8 mouse cellular contexts compared by ENCODE assay signal in genomic region chr10:11149742-11150125, GRCm38 (mm10). TPM values are rescaled to one million over a fixed set of nuclear protein-coding genes. Genes with fewer than 3 reads are reported as not detected.
DNase-seq lines count a peak whose midpoint lies in the region; ATAC-seq and TF ChIP-seq lines count a peak whose summit lies in the region.

No protein-coding gene starts in this region.

- H3K9ac ChIP-seq in embryonic facial prominence, embryonic 11.5 days (replicated peaks; ENCODE audit: low read length): peak overlapping the region; percentile 90
- H3K9ac ChIP-seq in hindbrain, postnatal 0 days (replicated peaks; ENCODE audit: low read length): peak overlapping the region; percentile 86
- peak overlapping the region; percentile 90 for H3K9ac ChIP-seq in midbrain, postnatal 0 days (replicated peaks; ENCODE audit: low read length, poor library complexity, severe bottlenecking)

- H3K27me3 ChIP-seq in embryonic facial prominence, embryonic 11.5 days (ENCODE audit: control insufficient read depth, insufficient read depth, low read length): no peaks in the 10 kb centered on the region
- H3K27me3 ChIP-seq in hindbrain, postnatal 0 days (ENCODE audit: insufficient read depth, low read length): no peaks in the 10 kb centered on the region
- no peaks in the 10 kb centered on the region for H3K27me3 ChIP-seq in midbrain, postnatal 0 days (ENCODE audit: insufficient read depth, low read length)

- H3K36me3 ChIP-seq in embryonic facial prominence, embryonic 11.5 days (replicated peaks; ENCODE audit: control insufficient read depth, insufficient read depth, low read depth, low read length): no peaks in the 10 kb centered on the region
- H3K36me3 ChIP-seq in hindbrain, postnatal 0 days (ENCODE audit: insufficient read depth, low read length): no peaks in the 10 kb centered on the region
- peaks cover 8% of the 10 kb centered on the region; the same call in 1 of the 2 replicates for H3K36me3 ChIP-seq in midbrain, postnatal 0 days (ENCODE audit: insufficient read depth, low read length)

- H3K9me3 ChIP-seq in embryonic facial prominence, embryonic 11.5 days (replicated peaks; ENCODE audit: control insufficient read depth, low read length): no peaks in the 10 kb centered on the region
- no peaks in the 10 kb centered on the region for H3K9me3 ChIP-seq in hindbrain, postnatal 0 days (ENCODE audit: low read length)
- H3K9me3 ChIP-seq in midbrain, postnatal 0 days (ENCODE audit: low read length): no peaks in the 10 kb centered on the region

- no peak overlapping the region for H3K27ac ChIP-seq in embryonic facial prominence, embryonic 11.5 days (replicated peaks; ENCODE audit: low read depth, low read length)
- H3K27ac ChIP-seq in hindbrain, postnatal 0 days: peak overlapping the region; percentile 80
- H3K27ac ChIP-seq in midbrain, postnatal 0 days (ENCODE audit: low read depth, low read length): peak overlapping the region; percentile 78

- under 1% methylated on average over 20 of the region's 20 CpGs for WGBS in embryonic facial prominence, embryonic 11.5 days
- WGBS in hindbrain, postnatal 0 days: 2% methylated on average over 20 of the region's 20 CpGs
- WGBS in midbrain, postnatal 0 days: 1% methylated on average over 20 of the region's 20 CpGs

- TF ChIP-seq CTCF in hindbrain, postnatal 0 days (IDR thresholded peaks at IDR 0.05; ENCODE audit: low read depth): no peak
- TF ChIP-seq CTCF in midbrain, postnatal 0 days (IDR thresholded peaks at IDR 0.05): no peak

- peak; percentile 8 for DNase-seq in gastrocnemius, adult 18-20 months (ENCODE audit: low spot score)
- no peak for DNase-seq in gastrocnemius, adult 8-10 months (ENCODE audit: low spot score in 2 of 2)
- DNase-seq in 3T3-L1 (ENCODE audit: low read depth, low spot score): peak; percentile 48
- DNase-seq in embryonic facial prominence, embryonic 11.5 days (ENCODE audit: low spot score): peak; percentile 16
- DNase-seq in hindbrain, postnatal 0 days (ENCODE audit: low spot score): peak; percentile 41
- peak; percentile 43 for DNase-seq in midbrain, postnatal 0 days (ENCODE audit: low spot score)
- no peak for DNase-seq in urinary bladder, postnatal 4 days (ENCODE audit: low spot score in 2 of 2)
- no peak for DNase-seq in ovary, postnatal 14 days (ENCODE audit: low spot score)

- ATAC-seq in embryonic facial prominence, embryonic 11.5 days (replicated peaks; ENCODE audit: insufficient number of reproducible peaks, low FRiP score, low TSS enrichment, low read depth): peak; percentile 32
- ATAC-seq in hindbrain, postnatal 0 days: no peak
- ATAC-seq in midbrain, postnatal 0 days (ENCODE audit: low FRiP score): no peak

- peak overlapping the region; percentile 67 for H3K4me2 ChIP-seq in embryonic facial prominence, embryonic 11.5 days (ENCODE audit: low read depth, low read length)
- H3K4me2 ChIP-seq in hindbrain, postnatal 0 days (ENCODE audit: low read depth, low read length): peak overlapping the region; percentile 76
- peak overlapping the region; percentile 83 for H3K4me2 ChIP-seq in midbrain, postnatal 0 days (ENCODE audit: low read depth, low read length, poor library complexity, severe bottlenecking)

- H3K4me3 ChIP-seq in embryonic facial prominence, embryonic 11.5 days (ENCODE audit: low read depth, low read length): peak overlapping the region; percentile 92
- H3K4me3 ChIP-seq in hindbrain, postnatal 0 days (ENCODE audit: low read length): peak overlapping the region; percentile 98
- H3K4me3 ChIP-seq in midbrain, postnatal 0 days (ENCODE audit: low read depth, low read length): peak overlapping the region; percentile 97

- no peaks in the 10 kb centered on the region for H3K4me1 ChIP-seq in embryonic facial prominence, embryonic 11.5 days (ENCODE audit: control insufficient read depth, insufficient read depth, low read length)
- H3K4me1 ChIP-seq in hindbrain, postnatal 0 days (ENCODE audit: insufficient read depth, low read length): 0 out of 2 replicates have a peak, but pooled peaks cover 8% of the 10 kb centered on the region
- peaks cover 3% of the 10 kb centered on the region; the same call in 1 of the 2 replicates for H3K4me1 ChIP-seq in midbrain, postnatal 0 days (ENCODE audit: insufficient read depth, low read length)

RNA-seq across cellular contexts. Expression of gene Shprh, which starts 0.5 kb away (rescaled TPM):
- total RNA-seq in gastrocnemius, adult 18-20 months (2021): 1 to 10 TPM; 7.1 to 8.5 TPM
- 1 to 10 TPM; 6.7 to 9.5 (median 7.9) TPM for total RNA-seq in gastrocnemius, adult 8-10 months (2022)
- 20.7 and 23.2 TPM in 2 replicates for polyA plus RNA-seq in embryonic facial prominence, embryonic 11.5 days (2014; fragmentation: Nextera tagmentation; extraction: Ambion mirVana)
- total RNA-seq in hindbrain, postnatal 0 days (2014; rRNA removed): 17.5 and 20.3 TPM in 2 replicates
- polyA plus RNA-seq in hindbrain, postnatal 0 days (2015; fragmentation: Nextera tagmentation; extraction: Ambion mirVana): 16.2 TPM in 2 replicates
- 27.5 and 29.0 TPM in 2 replicates for total RNA-seq in midbrain, postnatal 0 days (2014; rRNA removed)
- polyA plus RNA-seq in midbrain, postnatal 0 days (2015; fragmentation: Nextera tagmentation; extraction: Ambion mirVana): 12.4 and 14.4 TPM in 2 replicates

Comparison
In these comparisons a context has a peak if more than half of its experiments do, and no peak if none do; other contexts are left out.
1. DNase-seq: peak in gastrocnemius, adult 18-20 months (single experiment), 3T3-L1 (single experiment), embryonic facial prominence, embryonic 11.5 days (single experiment), hindbrain, postnatal 0 days (single experiment) and midbrain, postnatal 0 days (single experiment); none in gastrocnemius, adult 8-10 months (0 of 2), urinary bladder, postnatal 4 days (0 of 2) and ovary, postnatal 14 days (single experiment).
2. Peak in every context shown above with its lines, with median percentiles within 50 percentile points of each other: H3K4me2 ChIP-seq, H3K4me3 ChIP-seq and H3K9ac ChIP-seq.